Mouse (Mus musculus) erythroblast, embryonic 14.5 days (primary cell): ENCODE measurements around the gene Hdgf.

Source experiments
- GATA1 ChIP-seq: IDR thresholded peaks from 2 replicates; pipeline ENCODE4 v1.6.1; 2012; ENCODE audit warnings: low read length, inconsistent platforms, mixed read lengths
- TAL1 ChIP-seq: IDR thresholded peaks from 3 replicates; pipeline ENCODE4 v1.6.1; 2012; ENCODE audit warnings: low read length, inconsistent platforms, mixed read lengths

- TF ChIP-seq TAL1 (no peak), GATA1 (no peak)
Measured at GRCm38 (mm10) chr3:87949955-87950515, 43.9 kb downstream of the Hdgf start.
